Mouse (Mus musculus): Measurements from ENCODE around the gene Epo. TPM values are rescaled to one million over a fixed set of nuclear protein-coding genes. Genes with fewer than 3 reads are reported as not detected.

The Epo gene
- total and polyA plus RNA-seq, 2 experiments from 2014 or later = not detected

- Histone ChIP-seq H3K9ac (no peak within 1 kb of the TSS), H3K27me3 (ENCODE audit: insufficient read depth, low read length) (no peaks in the 10 kb centered on the region), H3K4me2 (ENCODE audit: low read depth) (no peak within 1 kb of the TSS), H3K27ac (ENCODE audit: low read depth, low read length) (no peak within 1 kb of the TSS), H3K9me3 (ENCODE audit: low read length) (no peaks in the 10 kb centered on the region), H3K4me1 (ENCODE audit: insufficient read depth) (no peaks in the 10 kb centered on the region), H3K36me3 (ENCODE audit: insufficient read depth) (peaks cover 12% of the 10 kb centered on the region), H3K4me3 (ENCODE audit: low read depth, low read length) (no peak within 1 kb of the TSS)
- DNase-seq (no peak), ATAC-seq (no peak)
- no peak for TF ChIP-seq CTCF (IDR thresholded peaks at IDR 0.05; ENCODE audit: low read depth)
- WGBS = 44% methylated on average over 9 of the region's 9 CpGs
These were observed 36.6 kb upstream of the Epo start, which contains the start of gene Tfr2 for GRCm38 (mm10) chr5:137569665-137570064. Gene Tfr2 (plus strand): TSS chr5:137569840.

- no peak overlapping the region for H3K27ac ChIP-seq (ENCODE audit: low read depth, low read length)
- WGBS = 78% methylated on average over 12 of the region's 12 CpGs
- no peak for TF ChIP-seq CTCF (IDR thresholded peaks at IDR 0.05; ENCODE audit: low read depth)
- H3K9me3 ChIP-seq (ENCODE audit: low read length) = no peaks in the 10 kb centered on the region
- no peaks in the 10 kb centered on the region for H3K27me3 ChIP-seq (ENCODE audit: insufficient read depth, low read length)
- no peaks in the 10 kb centered on the region for H3K4me1 ChIP-seq (ENCODE audit: insufficient read depth)
- no peak overlapping the region for H3K4me2 ChIP-seq (ENCODE audit: low read depth)
- H3K4me3 ChIP-seq (ENCODE audit: low read depth, low read length) = no peak overlapping the region
- DNase-seq (no peak), ATAC-seq (no peak)
- no peak overlapping the region for H3K9ac ChIP-seq
- peaks cover 19% of the 10 kb centered on the region for H3K36me3 ChIP-seq (ENCODE audit: insufficient read depth)
These were observed 36.0 kb upstream of the Epo start for GRCm38 (mm10) chr5:137569031-137569430.

- ATAC-seq (no peak), DNase-seq (no peak)
- H3K36me3 ChIP-seq (ENCODE audit: insufficient read depth) = peaks cover 21% of the 10 kb centered on the region
- H3K4me1 ChIP-seq (ENCODE audit: insufficient read depth) = no peaks in the 10 kb centered on the region
- no peaks in the 10 kb centered on the region for H3K27me3 ChIP-seq (ENCODE audit: insufficient read depth, low read length)
- no peak overlapping the region for H3K27ac ChIP-seq (ENCODE audit: low read depth, low read length)
- no peak overlapping the region for H3K9ac ChIP-seq
- H3K4me3 ChIP-seq (ENCODE audit: low read depth, low read length) = no peak overlapping the region
- H3K9me3 ChIP-seq (ENCODE audit: low read length) = no peaks in the 10 kb centered on the region
- 82% methylated on average over 8 of the region's 8 CpGs for WGBS
- H3K4me2 ChIP-seq (ENCODE audit: low read depth) = no peak overlapping the region
- no peak for TF ChIP-seq CTCF (IDR thresholded peaks at IDR 0.05; ENCODE audit: low read depth)
These were observed 35.3 kb upstream of the Epo start for GRCm38 (mm10) chr5:137568223-137568798.

- 93% methylated on average over 5 of the region's 5 CpGs for WGBS
- TF ChIP-seq CTCF (IDR thresholded peaks at IDR 0.05; ENCODE audit: low read depth) = no peak
- no peaks in the 10 kb centered on the region for H3K9me3 ChIP-seq (ENCODE audit: low read length)
- no peak overlapping the region for H3K4me3 ChIP-seq (ENCODE audit: low read depth, low read length)
- ATAC-seq = no peak
- H3K9ac ChIP-seq = no peak overlapping the region
- no peak overlapping the region for H3K4me2 ChIP-seq (ENCODE audit: low read depth)
- H3K4me1 ChIP-seq (ENCODE audit: insufficient read depth) = no peaks in the 10 kb centered on the region
- DNase-seq = no peak
- H3K27ac ChIP-seq (ENCODE audit: low read depth, low read length) = no peak overlapping the region
- H3K27me3 ChIP-seq (ENCODE audit: insufficient read depth, low read length) = no peaks in the 10 kb centered on the region
- H3K36me3 ChIP-seq (ENCODE audit: insufficient read depth) = peaks cover 21% of the 10 kb centered on the region
These were observed 33.4 kb upstream of the Epo start for GRCm38 (mm10) chr5:137566416-137566815.

DNA sequence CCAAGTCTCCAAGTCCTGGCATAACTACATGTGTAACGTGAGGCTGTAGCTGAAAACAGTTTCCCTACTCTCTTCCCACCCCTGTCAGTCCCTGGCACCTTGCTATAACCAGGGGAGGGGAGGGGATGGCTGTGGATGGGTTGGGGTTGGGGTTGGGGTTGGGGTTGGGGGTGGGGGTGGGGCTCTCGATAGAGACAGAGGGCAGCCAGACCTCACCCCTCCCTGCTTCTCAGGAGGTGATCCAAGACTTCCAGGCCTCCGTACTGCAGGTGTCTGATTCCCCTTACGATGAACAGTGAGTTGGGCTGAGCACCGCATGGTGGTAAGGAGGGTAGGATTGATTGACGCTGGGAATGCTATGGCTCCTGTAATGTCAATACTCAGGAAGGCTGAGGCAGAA lies 32.7 kb upstream of the Epo start:
- WGBS = 73% methylated on average over 6 of the region's 6 CpGs
- H3K36me3 ChIP-seq (ENCODE audit: insufficient read depth) = peaks cover 21% of the 10 kb centered on the region
- no peak for TF ChIP-seq CTCF (IDR thresholded peaks at IDR 0.05; ENCODE audit: low read depth)

GRCm38 (mm10) chr5:137562965-137563364 lies 29.9 kb upstream of the Epo start:
- H3K36me3 ChIP-seq (ENCODE audit: insufficient read depth) = peaks cover 28% of the 10 kb centered on the region
- ATAC-seq (no peak), DNase-seq (no peak)
- H3K4me2 ChIP-seq (ENCODE audit: low read depth) = no peak overlapping the region
- no peak overlapping the region for H3K4me3 ChIP-seq (ENCODE audit: low read depth, low read length)
- H3K4me1 ChIP-seq (ENCODE audit: insufficient read depth) = no peaks in the 10 kb centered on the region
- 75% methylated on average over 10 of the region's 10 CpGs for WGBS
- H3K27me3 ChIP-seq (ENCODE audit: insufficient read depth, low read length) = no peaks in the 10 kb centered on the region
- H3K9me3 ChIP-seq (ENCODE audit: low read length) = no peaks in the 10 kb centered on the region
- no peak overlapping the region for H3K27ac ChIP-seq (ENCODE audit: low read depth, low read length)
- H3K9ac ChIP-seq = no peak overlapping the region
- TF ChIP-seq CTCF (IDR thresholded peaks at IDR 0.05; ENCODE audit: low read depth) = no peak

More for the DNA sequence above, 32.7 kb upstream of the Epo start:
- DNase-seq (no peak), ATAC-seq (no peak)
- H3K27ac ChIP-seq (ENCODE audit: low read depth, low read length) = no peak overlapping the region
- H3K4me2 ChIP-seq (ENCODE audit: low read depth) = no peak overlapping the region
- no peaks in the 10 kb centered on the region for H3K9me3 ChIP-seq (ENCODE audit: low read length)
- no peaks in the 10 kb centered on the region for H3K27me3 ChIP-seq (ENCODE audit: insufficient read depth, low read length)
- H3K4me3 ChIP-seq (ENCODE audit: low read depth, low read length) = no peak overlapping the region
- no peak overlapping the region for H3K9ac ChIP-seq
- H3K4me1 ChIP-seq (ENCODE audit: insufficient read depth) = no peaks in the 10 kb centered on the region

GRCm38 (mm10) chr5:137561556-137561955 lies 28.5 kb upstream of the Epo start:
- Histone ChIP-seq H3K4me1 (ENCODE audit: insufficient read depth) (no peaks in the 10 kb centered on the region), H3K27me3 (ENCODE audit: insufficient read depth, low read length) (no peaks in the 10 kb centered on the region), H3K9ac (no peak overlapping the region), H3K4me2 (ENCODE audit: low read depth) (no peak overlapping the region), H3K9me3 (ENCODE audit: low read length) (no peaks in the 10 kb centered on the region), H3K4me3 (ENCODE audit: low read depth, low read length) (no peak overlapping the region), H3K27ac (ENCODE audit: low read depth, low read length) (no peak overlapping the region), H3K36me3 (ENCODE audit: insufficient read depth) (peaks cover 25% of the 10 kb centered on the region)
- 32% methylated on average over 6 of the region's 6 CpGs for WGBS
- ATAC-seq (no peak), DNase-seq (no peak)
- no peak for TF ChIP-seq CTCF (IDR thresholded peaks at IDR 0.05; ENCODE audit: low read depth)
